Mouse (Mus musculus): ENCODE results near the gene Armc9. TPM values are rescaled to one million over a fixed set of nuclear protein-coding genes. Genes with fewer than 3 reads are reported as not detected.

Armc9 gene
- 4.2 and 9.8 TPM in 2 replicates for polyA plus RNA-seq (2012; rRNA removed; ENCODE audit: low replicate concordance)

DNA sequence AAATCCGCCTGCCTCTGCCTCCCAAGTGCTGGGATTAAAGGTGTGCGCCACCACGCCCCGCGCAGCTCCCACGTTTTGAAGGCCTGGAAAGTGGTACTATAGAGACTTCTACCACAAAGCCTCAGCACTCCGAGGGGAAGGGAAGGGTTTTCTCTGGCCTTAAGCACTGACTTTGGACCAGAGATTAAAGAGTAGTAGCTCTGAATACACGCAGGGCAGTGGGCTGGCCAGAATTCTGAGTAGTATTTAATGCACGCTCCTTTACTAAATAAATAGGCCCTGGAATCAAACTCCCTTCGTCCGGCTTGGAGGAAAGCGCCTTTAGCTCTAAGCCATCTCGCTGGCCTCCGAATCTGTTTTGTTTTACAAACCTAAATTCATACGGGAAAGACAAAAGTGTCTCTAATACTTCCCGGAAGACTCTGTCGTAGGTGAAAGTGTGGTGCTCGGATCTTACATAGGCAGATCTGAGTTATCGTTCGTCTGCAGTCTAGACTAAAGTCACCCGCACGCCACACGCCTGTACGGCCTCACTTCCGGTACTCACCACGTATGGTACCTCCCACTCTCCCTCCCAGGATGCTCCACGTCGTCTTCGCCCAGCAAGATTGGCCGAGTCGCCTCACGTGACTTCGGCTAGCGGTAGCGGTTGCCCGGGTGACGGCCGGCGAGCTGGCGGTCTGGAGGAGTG, at the start of gene Armc9:
Gene Armc9, plus strand, starts transcription at position 648 of the 691 bp plus-strand sequence.

DNA sequence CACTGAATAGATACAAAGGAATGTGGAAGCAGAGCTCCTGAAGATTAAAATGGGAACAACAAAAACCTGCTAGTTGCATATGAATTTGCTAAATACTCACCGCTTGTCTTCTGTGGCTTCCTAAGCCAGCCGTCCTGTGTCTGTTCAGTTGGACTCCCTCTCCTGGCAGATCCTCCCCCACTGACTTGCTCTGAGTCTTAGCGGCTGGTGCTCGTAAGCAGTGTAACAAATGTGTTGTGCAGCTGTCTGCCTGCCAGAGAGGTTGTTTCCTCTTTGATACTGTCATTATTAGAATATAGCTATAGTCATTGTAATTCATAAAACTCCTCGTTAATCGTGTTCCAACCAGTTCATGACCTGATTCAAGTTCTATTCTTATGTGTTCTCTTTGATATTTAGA, 42.8 kb upstream of the Armc9 start, which contains the start of gene Htr2b:
Gene Htr2b, minus strand, starts transcription at position 192 of the 400 bp plus-strand sequence.

DNA sequence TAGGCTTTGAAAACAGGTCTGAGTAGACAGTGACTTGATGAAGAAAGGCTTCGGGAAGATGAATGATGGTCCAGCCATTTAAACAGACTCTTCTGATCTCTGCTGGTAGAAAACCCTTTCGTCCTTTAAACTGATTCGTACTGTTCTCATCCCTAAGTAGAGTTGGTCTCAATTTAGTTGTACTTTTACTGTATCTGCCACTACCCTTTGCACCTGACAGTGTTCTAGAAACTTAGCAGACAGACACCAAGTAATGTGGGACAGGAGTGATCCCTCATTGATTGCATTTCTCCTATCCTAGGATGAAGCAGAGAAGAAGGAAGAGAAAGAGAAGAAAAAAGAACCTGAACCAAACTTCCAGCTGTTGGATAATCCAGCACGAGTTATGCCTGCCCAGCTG, 21.2 kb upstream of the Armc9 start, which contains the start of gene Gm21972:
Gene Gm21972, plus strand, starts transcription at position 301 of the 400 bp plus-strand sequence.

DNA sequence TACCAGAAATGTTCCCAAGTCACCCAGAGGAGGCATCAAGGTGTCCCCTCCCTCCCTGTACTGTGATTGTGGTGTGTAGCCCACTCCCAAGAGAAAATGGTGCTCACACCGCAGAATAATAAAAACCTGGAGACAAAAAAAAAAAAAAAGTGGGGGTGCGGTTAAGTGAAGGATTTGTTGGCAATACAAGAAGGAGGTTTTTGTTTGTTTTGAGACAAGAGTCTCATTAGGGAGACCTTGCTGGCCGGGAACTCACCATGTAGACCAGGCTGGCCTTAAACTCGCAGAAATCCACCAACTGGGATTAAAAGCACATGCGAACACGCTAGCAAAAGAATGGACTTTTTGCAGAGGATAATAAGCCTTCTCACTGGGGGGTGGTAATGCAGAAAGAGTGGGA, 148.0 kb downstream of the Armc9 start, which contains the start of gene B3gnt7:
Gene B3gnt7, plus strand, starts transcription at position 301 of the 400 bp plus-strand sequence.

Other genes with a start within 250 kb of the Armc9 start
- 1.0 TPM in 1 of 2 replicates, not detected in the other for gene 4933407L21Rik, start 226.3 kb upstream of the Armc9 start, polyA plus RNA-seq (2012; rRNA removed; ENCODE audit: low replicate concordance)
- gene Gpr55, start 193.8 kb upstream of the Armc9 start, polyA plus RNA-seq (2012; rRNA removed; ENCODE audit: low replicate concordance), result 0.03 and 0.18 TPM in 2 replicates
- 0.31 and 0.34 TPM in 2 replicates for gene Spata3, start 138.0 kb upstream of the Armc9 start, polyA plus RNA-seq (2012; rRNA removed; ENCODE audit: low replicate concordance)
- 0.06 and 3.5 TPM in 2 replicates for gene 2810459M11Rik, start 108.9 kb upstream of the Armc9 start, polyA plus RNA-seq (2012; rRNA removed; ENCODE audit: low replicate concordance)
- gene Psmd1, start 90.4 kb upstream of the Armc9 start, polyA plus RNA-seq (2012; rRNA removed; ENCODE audit: low replicate concordance), result 88.2 and 95.5 TPM in 2 replicates
- gene Htr2b, start 42.8 kb upstream of the Armc9 start, polyA plus RNA-seq (2012; rRNA removed; ENCODE audit: low replicate concordance), result 1.8 TPM in 1 of 2 replicates, not detected in the other
- gene Gm21972, start 21.1 kb upstream of the Armc9 start, polyA plus RNA-seq (2012; rRNA removed; ENCODE audit: low replicate concordance), result not detected in 2 replicates
- gene B3gnt7, start 148.1 kb downstream of the Armc9 start, polyA plus RNA-seq (2012; rRNA removed; ENCODE audit: low replicate concordance), result 0.44 and 5.8 TPM in 2 replicates
- 2.1 and 13.0 TPM in 2 replicates for gene Ncl, start 204.6 kb downstream of the Armc9 start, polyA plus RNA-seq (2012; rRNA removed; ENCODE audit: low replicate concordance)

All from subcutaneous adipose tissue, adult 2 months (tissue).